Mouse (Mus musculus): ENCODE results near the gene Ppfia1.

- no peak for TF ChIP-seq USF2 (conservative IDR thresholded peaks at IDR 0.05; ENCODE audit: low read depth, low read length)
- TF ChIP-seq POLR2A (IDR thresholded peaks at IDR 0.05; ENCODE audit: low read depth, low read length) = no peak
- no peak for TF ChIP-seq CTCF (conservative IDR thresholded peaks at IDR 0.05 in 1 of 2, IDR thresholded peaks at IDR 0.05 in 1 of 2; ENCODE audit: low read depth in 2 of 2, low read length in 2 of 2)
- TF ChIP-seq NRF1 (IDR thresholded peaks at IDR 0.05; ENCODE audit: low read depth, low read length) = no peak
- no peak for TF ChIP-seq TBP (conservative IDR thresholded peaks at IDR 0.05; ENCODE audit: low read depth, low read length)
- TF ChIP-seq E2F4 (IDR thresholded peaks at IDR 0.05; ENCODE audit: insufficient replicate concordance, low read depth, low read length) = no peak
- no peak for TF ChIP-seq ZC3H11A (IDR thresholded peaks at IDR 0.05; ENCODE audit: low read depth, low read length)
- no peak for TF ChIP-seq BHLHE40 (IDR thresholded peaks at IDR 0.05; ENCODE audit: low read depth, low read length)
- no peak for TF ChIP-seq GABPA (IDR thresholded peaks at IDR 0.05; ENCODE audit: insufficient replicate concordance, low read depth, low read length)
- no peak for TF ChIP-seq MYC (IDR thresholded peaks at IDR 0.05; ENCODE audit: low read depth, low read length)
- TF ChIP-seq MEF2A (IDR thresholded peaks at IDR 0.05; ENCODE audit: borderline replicate concordance, low read depth, low read length) = no peak
- TF ChIP-seq ZKSCAN1 (IDR thresholded peaks at IDR 0.05; ENCODE audit: borderline replicate concordance, low read depth, low read length) = no peak
These were observed 12.2 kb downstream of the Ppfia1 start for GRCm38 (mm10) chr7:144541351-144541750.
